Mouse (Mus musculus) embryo, embryonic 9.5 days (tissue): ENCODE results near the gene Gadl1.

Source experiments
- DNase-seq: peaks from one replicate; pipeline ENCODE4 v3.0.0-alpha.2; 2017; ENCODE audit errors: extremely low spot score

Gene Gadl1

GRCm38 (mm10) chr9:115936350-115936749 lies 27.1 kb downstream of the Gadl1 start:
- DNase-seq, result no peak

- DNase-seq, result no peak
Measured at GRCm38 (mm10) chr9:115937915-115938314, 28.7 kb downstream of the Gadl1 start.

- no peak for DNase-seq
Measured at GRCm38 (mm10) chr9:115939420-115939819, 30.2 kb downstream of the Gadl1 start.

- DNase-seq, result no peak
Measured at GRCm38 (mm10) chr9:115941171-115941570, 31.9 kb downstream of the Gadl1 start.

DNA sequence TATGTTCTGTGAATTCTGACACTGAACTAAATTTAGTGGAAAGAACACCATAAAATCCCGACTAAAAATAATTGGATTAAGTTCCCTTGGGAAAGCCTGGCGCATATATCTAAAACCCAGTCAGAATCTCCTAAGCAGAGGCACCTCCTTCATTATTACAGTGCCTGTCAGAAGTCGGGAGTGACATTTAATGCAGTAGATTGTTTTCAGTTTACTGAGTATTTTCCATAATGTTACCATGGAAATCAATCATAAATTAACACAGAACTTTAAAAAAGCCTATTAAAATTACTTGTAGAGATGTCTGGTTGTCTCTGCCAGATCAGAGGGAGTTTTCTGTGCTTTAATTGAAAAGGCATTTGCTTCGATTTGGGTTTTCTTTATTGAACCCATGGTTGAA lies 33.2 kb downstream of the Gadl1 start:
- DNase-seq, result no peak

DNA sequence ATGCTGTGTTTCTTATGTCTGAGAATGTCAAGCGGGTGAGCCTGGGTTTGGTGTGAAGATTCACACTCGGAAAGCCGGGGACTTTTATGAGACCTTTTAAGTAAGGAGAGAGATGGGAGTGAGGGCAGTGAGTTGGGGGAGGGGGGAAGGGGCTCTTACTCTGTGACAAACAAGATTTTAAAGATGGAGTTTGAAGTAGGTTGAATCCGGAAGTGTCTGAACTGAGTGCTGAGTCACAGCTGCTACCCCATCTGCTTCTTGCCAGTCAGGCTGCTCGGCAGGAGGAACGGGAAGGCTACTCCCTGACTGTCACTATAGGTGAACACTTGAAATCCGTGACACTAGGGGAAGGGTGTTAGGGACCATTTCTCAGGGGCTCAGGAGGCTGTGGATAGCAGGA lies 33.7 kb downstream of the Gadl1 start:
- DNase-seq, result peak; percentile 12

DNA sequence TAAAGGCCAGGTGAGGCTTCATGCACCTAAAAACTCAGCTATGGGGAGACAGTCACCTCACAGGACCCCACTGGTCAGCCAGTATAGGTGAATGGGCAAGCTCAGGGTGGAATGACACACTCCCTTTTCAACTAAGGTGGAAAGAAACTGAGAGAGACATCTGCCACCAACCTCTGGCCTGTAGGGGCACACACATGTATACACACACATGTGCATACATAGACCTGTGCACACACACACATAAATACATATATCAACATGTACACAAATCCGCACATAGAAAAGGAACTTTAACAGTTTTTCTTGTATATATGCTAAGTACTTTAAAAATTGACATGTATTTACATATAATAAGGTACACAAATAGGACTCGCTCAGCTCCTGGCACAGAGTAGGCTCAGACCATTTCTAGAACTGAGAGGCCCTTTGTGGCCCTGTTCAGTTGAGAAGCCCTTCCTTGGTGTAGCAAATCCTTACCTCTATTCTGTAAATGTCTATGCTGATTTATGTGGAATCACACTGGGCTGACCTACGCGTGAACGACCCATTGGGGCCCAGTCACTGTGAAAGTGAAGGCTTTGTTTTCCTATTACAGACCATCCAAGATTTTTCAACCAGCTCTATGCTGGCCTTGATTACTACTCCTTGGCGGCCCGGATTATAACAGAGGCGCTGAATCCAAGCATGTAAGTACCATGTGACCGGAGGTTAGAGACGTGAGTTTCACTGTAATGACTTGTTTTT lies 34.5 kb downstream of the Gadl1 start:
- DNase-seq, result no peak

DNA sequence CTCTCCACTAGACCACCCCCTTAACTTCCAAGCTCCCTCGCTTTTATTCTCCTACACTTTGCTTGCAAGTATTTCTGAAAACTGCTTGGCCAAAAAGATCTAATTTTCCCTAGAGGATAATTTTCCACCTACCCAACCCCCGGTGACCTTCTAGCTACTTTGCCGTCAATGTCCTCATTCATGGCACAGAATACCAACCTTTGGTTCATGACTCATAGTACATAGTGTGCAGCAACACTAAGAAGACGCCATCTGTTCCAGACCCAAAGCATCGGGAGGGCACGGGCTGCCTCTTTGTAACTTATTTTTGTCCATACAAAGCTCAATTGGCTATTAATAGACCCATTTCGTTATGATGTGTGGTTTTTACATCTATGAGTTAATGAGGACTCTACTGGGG lies 55.8 kb downstream of the Gadl1 start:
- no peak for DNase-seq

DNA sequence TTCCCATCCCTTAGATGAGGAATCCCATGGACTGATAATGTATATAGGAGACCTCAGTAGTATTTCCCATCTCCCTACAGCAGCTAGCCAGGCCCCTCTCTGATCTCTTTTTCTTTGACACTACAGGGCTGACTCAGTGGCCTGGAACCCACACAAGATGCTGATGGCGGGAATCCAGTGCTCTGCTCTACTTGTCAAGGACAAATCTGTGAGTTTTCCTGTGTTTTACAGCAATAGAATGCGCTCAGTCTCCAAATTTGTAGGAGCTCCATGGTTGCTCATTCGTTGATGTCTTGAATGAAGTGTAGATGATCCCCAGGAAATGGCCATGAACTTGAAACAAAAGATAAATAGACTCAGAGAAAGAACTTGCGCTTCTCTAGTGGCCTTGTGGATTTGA lies 56.9 kb downstream of the Gadl1 start:
- DNase-seq, result no peak

DNA sequence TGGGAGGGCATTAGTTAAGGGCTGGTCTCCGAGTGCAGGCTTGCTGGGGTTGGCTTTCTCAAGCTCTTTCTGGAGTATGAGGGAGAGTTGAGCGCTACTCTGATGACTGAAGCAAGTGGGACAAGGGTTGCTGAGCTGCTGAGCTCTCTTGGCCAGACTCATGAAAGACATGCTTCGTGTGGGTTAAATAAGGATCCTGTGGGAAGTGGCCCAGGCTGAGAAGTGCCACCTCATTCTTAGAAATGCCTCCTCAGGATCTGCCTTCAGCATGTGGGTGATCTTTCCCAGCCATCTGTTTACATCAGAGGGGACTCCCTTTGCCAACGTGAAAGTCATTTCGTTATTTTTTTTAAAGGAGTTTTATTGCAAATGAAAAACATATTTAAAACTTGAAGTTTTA lies 57.5 kb downstream of the Gadl1 start:
- no peak for DNase-seq

- DNase-seq, result no peak
Measured at GRCm38 (mm10) chr9:115967638-115968037, 58.4 kb downstream of the Gadl1 start.

GRCm38 (mm10) chr9:115976901-115977300 lies 67.6 kb downstream of the Gadl1 start:
- no peak for DNase-seq

DNA sequence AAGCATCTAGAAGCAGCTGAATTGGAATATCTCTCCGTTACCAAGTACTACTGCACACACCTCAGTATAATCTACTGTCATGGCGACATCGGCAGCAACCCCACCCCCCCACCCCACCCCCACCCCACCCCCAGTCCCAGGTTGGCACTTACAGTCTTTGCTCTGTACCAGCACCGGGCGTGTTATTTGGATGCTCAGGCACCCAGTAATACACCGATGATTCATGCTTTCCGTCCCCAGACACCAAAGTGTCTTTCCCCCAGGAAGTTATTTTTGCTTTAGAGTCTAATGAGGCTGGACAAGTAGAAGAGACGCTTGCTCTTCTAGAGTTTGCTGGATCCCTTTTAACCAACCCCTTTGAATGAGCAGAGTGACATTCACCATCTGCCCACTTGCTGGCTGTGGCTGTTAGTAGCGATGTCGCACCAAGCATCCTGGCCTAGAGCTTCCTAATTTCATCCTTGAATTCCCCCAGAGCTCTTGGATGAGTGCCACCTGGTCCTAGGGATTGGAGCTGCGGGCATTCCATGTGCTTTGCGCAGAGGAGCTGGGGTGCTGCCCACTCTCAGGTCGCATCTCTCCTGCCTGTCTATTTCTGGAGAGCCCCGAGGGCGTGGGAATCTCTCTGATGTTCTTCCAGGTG lies 68.5 kb downstream of the Gadl1 start:
- no peak for DNase-seq

DNA sequence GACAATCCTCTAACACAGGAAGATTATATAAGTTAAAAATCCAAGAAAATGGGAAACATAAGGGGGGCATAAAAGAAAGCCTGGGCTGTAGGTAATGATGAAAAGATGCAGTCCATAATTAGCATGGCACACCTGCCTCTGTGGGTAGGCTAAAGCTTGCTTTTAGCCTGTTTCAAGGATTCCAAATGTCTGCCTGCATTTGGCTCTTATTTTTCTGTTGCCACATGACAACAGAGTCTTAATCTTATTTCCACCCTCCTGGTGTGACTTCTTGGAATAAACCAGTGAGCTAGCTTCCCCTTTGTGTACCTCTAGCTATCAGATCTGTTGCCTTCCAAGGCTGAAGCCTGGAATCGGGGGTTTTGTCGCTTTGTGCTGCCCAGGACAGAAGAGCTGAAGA lies 69.2 kb downstream of the Gadl1 start:
- DNase-seq, result no peak

DNA sequence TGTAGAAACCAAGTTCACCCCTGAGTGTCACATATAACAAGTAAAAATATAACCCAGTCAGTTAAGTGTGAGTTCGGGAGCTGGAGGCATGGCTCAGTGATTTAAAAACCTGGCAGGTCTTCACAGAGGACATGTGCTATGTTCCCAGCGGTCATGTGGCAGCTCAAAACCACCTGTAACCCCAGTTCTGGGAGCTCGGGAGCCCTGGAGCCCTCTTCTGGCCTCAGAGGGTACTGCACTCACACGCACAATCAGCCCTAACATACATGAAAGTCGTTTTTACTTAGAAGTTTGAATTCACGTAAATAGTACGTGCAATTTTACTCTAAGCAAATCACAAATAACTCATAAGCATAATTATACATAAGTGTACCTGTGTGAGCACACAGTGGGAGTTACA lies 81.4 kb downstream of the Gadl1 start:
- no peak for DNase-seq

DNA sequence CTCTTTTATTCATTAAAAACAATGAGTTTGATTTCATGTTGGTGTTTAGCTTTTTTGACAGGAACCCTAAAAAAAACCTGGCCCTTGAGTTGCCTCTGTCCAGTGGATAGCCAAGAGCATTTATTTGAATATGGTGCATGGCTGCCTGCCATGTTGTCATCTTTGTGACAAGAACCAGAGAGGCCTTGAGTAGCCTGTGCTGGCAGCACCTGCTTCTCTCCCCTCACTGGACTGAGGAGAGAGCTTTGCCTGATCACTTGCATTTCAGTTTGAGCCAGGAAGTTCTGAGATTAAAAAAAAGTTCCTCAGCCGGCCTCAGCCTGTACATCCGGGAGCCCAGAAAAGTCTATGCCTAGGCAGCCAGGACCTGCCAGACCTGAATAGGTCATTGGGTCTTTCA lies 85.5 kb downstream of the Gadl1 start:
- no peak for DNase-seq

GRCm38 (mm10) chr9:115995856-115996560 lies 86.8 kb downstream of the Gadl1 start:
- DNase-seq, result no peak

GRCm38 (mm10) chr9:115998383-115998782 lies 89.1 kb downstream of the Gadl1 start:
- DNase-seq, result no peak

GRCm38 (mm10) chr9:115999361-115999990 lies 90.2 kb downstream of the Gadl1 start:
- DNase-seq, result no peak

DNA sequence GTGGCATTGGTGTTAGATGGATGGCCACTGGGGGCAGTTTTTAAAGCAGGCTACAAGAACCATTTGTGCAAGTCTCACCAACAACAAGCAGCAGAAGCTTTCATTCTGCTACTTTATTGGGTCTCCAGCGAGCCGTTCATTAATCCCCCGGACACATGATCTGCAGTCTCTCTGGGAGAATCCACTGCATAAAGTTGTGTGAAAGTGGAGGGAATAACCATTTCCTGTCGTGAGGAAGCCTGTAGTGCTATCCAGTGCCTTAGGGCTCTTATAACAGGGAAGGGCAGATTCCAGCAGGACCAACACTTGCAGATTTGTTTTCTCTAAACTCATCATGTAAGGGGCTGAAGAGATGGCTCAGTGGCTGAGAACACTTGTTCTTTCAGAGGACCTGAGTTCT lies 104.7 kb downstream of the Gadl1 start:
- DNase-seq, result no peak

- DNase-seq, result no peak
Measured at GRCm38 (mm10) chr9:116016221-116016620, 107.0 kb downstream of the Gadl1 start.

- no peak for DNase-seq
Measured at GRCm38 (mm10) chr9:116017091-116017490, 107.8 kb downstream of the Gadl1 start.

- no peak for DNase-seq
Measured at GRCm38 (mm10) chr9:116018586-116018985, 109.3 kb downstream of the Gadl1 start.
